Mouse (Mus musculus): ENCODE measurements at regions not wholly inside any gene's neighbourhood (a gene's known extent, or its start where the extent isn't known, plus 50 kb on each side); places are given as distances from the start of the nearest gene placed in this dataset.

DNA sequence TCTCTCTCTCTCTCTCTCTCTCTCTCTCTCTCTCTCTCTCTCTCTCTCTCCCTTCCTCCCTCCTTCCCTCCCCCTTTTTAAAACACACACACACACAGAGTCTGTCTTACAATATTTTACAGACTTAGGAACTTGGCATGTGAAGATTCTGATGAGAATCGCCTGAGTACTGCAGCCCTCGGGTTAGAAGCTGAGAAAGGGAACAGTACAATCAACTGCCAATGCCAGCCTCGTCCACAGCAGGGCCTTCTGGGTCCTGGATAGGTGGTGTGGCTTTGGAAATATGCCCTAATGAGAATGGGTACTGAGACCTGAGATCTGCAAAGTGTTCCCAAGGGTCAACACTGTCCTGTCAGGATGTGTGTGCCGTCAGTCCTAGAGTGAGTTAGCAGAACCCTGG lies 430.1 kb downstream of the Prss52 start:
- no peaks in the 10 kb centered on the region for H3K27me3 ChIP-seq (ENCODE audit: control insufficient read depth, insufficient read depth, low read length)
- H3K4me2 ChIP-seq (ENCODE audit: low read depth, low read length): no peak overlapping the region
- H3K9me3 ChIP-seq (replicated peaks; ENCODE audit: control insufficient read depth, low read length): no peaks in the 10 kb centered on the region
- no peaks in the 10 kb centered on the region for H3K36me3 ChIP-seq (ENCODE audit: control insufficient read depth, insufficient read depth)
- ATAC-seq (replicated peaks; ENCODE audit: extremely low read depth, insufficient read depth, low FRiP score): no peak
- WGBS: 39% methylated on average over 4 of the region's 4 CpGs
- no peak overlapping the region for H3K4me3 ChIP-seq (ENCODE audit: low read length)
- no peak overlapping the region for H3K9ac ChIP-seq (ENCODE audit: low read length)
- H3K4me1 ChIP-seq (ENCODE audit: control insufficient read depth, insufficient read depth, low read length): no peaks in the 10 kb centered on the region
- no peak overlapping the region for H3K27ac ChIP-seq (ENCODE audit: low read length)

DNA sequence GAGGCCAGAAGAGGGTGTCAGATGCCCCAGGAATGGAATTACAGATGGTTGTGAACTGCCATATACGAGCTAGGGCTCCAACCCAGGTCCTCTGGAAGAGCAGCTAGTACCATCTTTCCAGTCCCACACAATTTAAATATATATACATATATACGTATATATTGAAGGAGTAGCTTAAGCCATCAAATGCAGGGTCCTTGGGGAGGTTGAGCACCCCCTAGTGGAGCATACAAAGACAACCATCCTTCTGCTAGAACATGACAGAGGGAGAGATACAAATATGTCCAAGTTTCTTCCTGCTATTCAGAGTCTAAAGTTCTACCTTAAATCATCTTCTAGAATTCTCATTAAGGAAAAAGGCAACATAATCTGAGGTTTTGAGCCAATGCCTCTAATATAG lies 435.4 kb downstream of the Prss52 start:
- Histone ChIP-seq H3K4me2 (ENCODE audit: low read depth, low read length) (no peak overlapping the region), H3K9ac (ENCODE audit: low read length) (no peak overlapping the region), H3K9me3 (replicated peaks; ENCODE audit: control insufficient read depth, low read length) (no peaks in the 10 kb centered on the region), H3K4me3 (ENCODE audit: low read length) (no peak overlapping the region), H3K36me3 (ENCODE audit: control insufficient read depth, insufficient read depth) (no peaks in the 10 kb centered on the region), H3K27me3 (ENCODE audit: control insufficient read depth, insufficient read depth, low read length) (no peaks in the 10 kb centered on the region), H3K27ac (ENCODE audit: low read length) (no peak overlapping the region), H3K4me1 (ENCODE audit: control insufficient read depth, insufficient read depth, low read length) (no peaks in the 10 kb centered on the region)
- WGBS: 56% methylated on average over 2 of the region's 2 CpGs
- ATAC-seq (replicated peaks; ENCODE audit: extremely low read depth, insufficient read depth, low FRiP score): no peak

DNA sequence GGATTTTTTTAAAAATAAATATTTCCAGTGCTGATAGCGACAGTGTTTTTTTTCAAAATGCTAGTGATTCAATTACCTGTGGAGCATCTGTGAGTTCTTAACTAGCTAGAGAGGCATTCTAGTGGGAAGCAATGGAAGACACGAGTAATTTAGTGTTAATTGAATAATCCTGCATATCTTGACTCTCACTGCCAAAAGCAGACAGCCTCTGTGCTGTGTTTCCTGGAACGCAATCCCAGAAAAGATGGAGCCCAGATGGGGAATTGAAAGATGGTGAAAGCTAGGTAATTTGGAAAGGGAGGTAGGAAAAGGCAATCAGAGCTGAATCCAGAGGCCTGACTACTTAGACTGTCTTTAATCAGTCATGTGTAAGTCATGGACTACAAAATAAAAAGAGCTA lies 441.0 kb downstream of the Prss52 start:
- H3K4me2 ChIP-seq (ENCODE audit: low read depth, low read length): no peak overlapping the region

GRCm38 (mm10) chr14:64546787-64547186 lies 442.7 kb downstream of the Prss52 start:
- Histone ChIP-seq H3K27ac (ENCODE audit: low read length) (no peak overlapping the region), H3K4me2 (ENCODE audit: low read depth, low read length) (no peak overlapping the region), H3K9ac (ENCODE audit: low read length) (no peak overlapping the region), H3K27me3 (ENCODE audit: control insufficient read depth, insufficient read depth, low read length) (no peaks in the 10 kb centered on the region; the same call in 1 of the 2 replicates), H3K36me3 (ENCODE audit: control insufficient read depth, insufficient read depth) (no peaks in the 10 kb centered on the region), H3K4me3 (ENCODE audit: low read length) (no peak overlapping the region), H3K9me3 (replicated peaks; ENCODE audit: control insufficient read depth, low read length) (no peaks in the 10 kb centered on the region), H3K4me1 (ENCODE audit: control insufficient read depth, insufficient read depth, low read length) (no peaks in the 10 kb centered on the region)
- no peak for ATAC-seq (replicated peaks; ENCODE audit: extremely low read depth, insufficient read depth, low FRiP score)
- WGBS: 4% methylated on average over 4 of the region's 4 CpGs

More for the DNA sequence above, 441.0 kb downstream of the Prss52 start:
- Histone ChIP-seq H3K4me3 (ENCODE audit: low read length) (no peak overlapping the region), H3K9ac (ENCODE audit: low read length) (no peak overlapping the region), H3K4me1 (ENCODE audit: control insufficient read depth, insufficient read depth, low read length) (no peaks in the 10 kb centered on the region), H3K36me3 (ENCODE audit: control insufficient read depth, insufficient read depth) (no peaks in the 10 kb centered on the region), H3K27ac (ENCODE audit: low read length) (no peak overlapping the region), H3K9me3 (replicated peaks; ENCODE audit: control insufficient read depth, low read length) (no peaks in the 10 kb centered on the region), H3K27me3 (ENCODE audit: control insufficient read depth, insufficient read depth, low read length) (no peaks in the 10 kb centered on the region; the same call in 1 of the 2 replicates)
- ATAC-seq (replicated peaks; ENCODE audit: extremely low read depth, insufficient read depth, low FRiP score): no peak
- 68% methylated on average over 3 of the region's 3 CpGs for WGBS

GRCm38 (mm10) chr14:64552951-64553350 lies 448.9 kb downstream of the Prss52 start:
- no peaks in the 10 kb centered on the region for H3K27me3 ChIP-seq (ENCODE audit: control insufficient read depth, insufficient read depth, low read length)
- H3K9me3 ChIP-seq (replicated peaks; ENCODE audit: control insufficient read depth, low read length): no peaks in the 10 kb centered on the region
- no peaks in the 10 kb centered on the region for H3K4me1 ChIP-seq (ENCODE audit: control insufficient read depth, insufficient read depth, low read length)
- no peak overlapping the region for H3K27ac ChIP-seq (ENCODE audit: low read length)
- H3K36me3 ChIP-seq (ENCODE audit: control insufficient read depth, insufficient read depth): no peaks in the 10 kb centered on the region
- H3K4me3 ChIP-seq (ENCODE audit: low read length): no peak overlapping the region
- no peak for ATAC-seq (replicated peaks; ENCODE audit: extremely low read depth, insufficient read depth, low FRiP score)
- WGBS: 52% methylated on average over 4 of the region's 4 CpGs
- no peak overlapping the region for H3K9ac ChIP-seq (ENCODE audit: low read length)
- H3K4me2 ChIP-seq (ENCODE audit: low read depth, low read length): no peak overlapping the region

- Histone ChIP-seq H3K9me3 (replicated peaks; ENCODE audit: control insufficient read depth, low read length) (no peaks in the 10 kb centered on the region), H3K27me3 (ENCODE audit: control insufficient read depth, insufficient read depth, low read length) (no peaks in the 10 kb centered on the region), H3K4me1 (ENCODE audit: control insufficient read depth, insufficient read depth, low read length) (no peaks in the 10 kb centered on the region), H3K4me3 (ENCODE audit: low read length) (no peak overlapping the region), H3K27ac (ENCODE audit: low read length) (no peak overlapping the region), H3K4me2 (ENCODE audit: low read depth, low read length) (no peak overlapping the region), H3K36me3 (ENCODE audit: control insufficient read depth, insufficient read depth) (no peaks in the 10 kb centered on the region), H3K9ac (ENCODE audit: low read length) (no peak overlapping the region)
- WGBS: 84% methylated on average over 7 of the region's 7 CpGs
- ATAC-seq (replicated peaks; ENCODE audit: extremely low read depth, insufficient read depth, low FRiP score): no peak
Observed at GRCm38 (mm10) chr14:64556042-64556441, 452.0 kb downstream of the Prss52 start.

DNA sequence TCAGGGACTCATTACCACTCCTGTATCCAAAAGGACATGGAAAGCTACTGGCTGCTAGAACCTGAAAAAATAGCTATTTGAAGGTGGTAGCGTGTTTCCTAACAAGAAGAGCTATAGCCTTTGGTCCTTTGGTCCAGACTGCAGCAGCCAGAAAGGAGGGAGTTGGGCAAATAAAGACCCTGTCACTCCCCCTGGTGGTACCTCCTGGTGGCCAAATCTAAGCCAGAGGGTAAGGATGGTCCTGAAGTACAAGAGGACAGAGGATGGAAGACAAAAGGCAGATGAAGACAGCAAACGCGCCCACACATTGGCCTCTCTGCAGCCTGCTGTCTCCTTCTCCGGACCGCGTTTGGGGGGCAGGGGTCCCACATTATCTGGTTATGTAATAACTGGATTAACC lies 453.4 kb downstream of the Prss52 start:
- Histone ChIP-seq H3K4me1 (ENCODE audit: control insufficient read depth, insufficient read depth, low read length) (no peaks in the 10 kb centered on the region), H3K9ac (ENCODE audit: low read length) (no peak overlapping the region), H3K9me3 (replicated peaks; ENCODE audit: control insufficient read depth, low read length) (no peaks in the 10 kb centered on the region), H3K4me2 (ENCODE audit: low read depth, low read length) (no peak overlapping the region), H3K27me3 (ENCODE audit: control insufficient read depth, insufficient read depth, low read length) (no peaks in the 10 kb centered on the region; the same call in 1 of the 2 replicates), H3K27ac (ENCODE audit: low read length) (no peak overlapping the region), H3K4me3 (ENCODE audit: low read length) (no peak overlapping the region), H3K36me3 (ENCODE audit: control insufficient read depth, insufficient read depth) (no peaks in the 10 kb centered on the region)
- ATAC-seq (replicated peaks; ENCODE audit: extremely low read depth, insufficient read depth, low FRiP score): no peak
- WGBS: 56% methylated on average over 6 of the region's 6 CpGs

- Histone ChIP-seq H3K27me3 (ENCODE audit: control insufficient read depth, insufficient read depth, low read length) (peaks cover 5% of the 10 kb centered on the region; the same call in 1 of the 2 replicates), H3K9ac (ENCODE audit: low read length) (no peak overlapping the region), H3K4me1 (ENCODE audit: control insufficient read depth, insufficient read depth, low read length) (no peaks in the 10 kb centered on the region), H3K9me3 (replicated peaks; ENCODE audit: control insufficient read depth, low read length) (no peaks in the 10 kb centered on the region), H3K4me3 (ENCODE audit: low read length) (no peak overlapping the region), H3K36me3 (ENCODE audit: control insufficient read depth, insufficient read depth) (no peaks in the 10 kb centered on the region), H3K27ac (ENCODE audit: low read length) (no peak overlapping the region), H3K4me2 (ENCODE audit: low read depth, low read length) (no peak overlapping the region)
- no peak for ATAC-seq (replicated peaks; ENCODE audit: extremely low read depth, insufficient read depth, low FRiP score)
- WGBS: 8% methylated on average over 6 of the region's 6 CpGs
Observed at GRCm38 (mm10) chr14:64568689-64569088, 464.6 kb downstream of the Prss52 start.

DNA sequence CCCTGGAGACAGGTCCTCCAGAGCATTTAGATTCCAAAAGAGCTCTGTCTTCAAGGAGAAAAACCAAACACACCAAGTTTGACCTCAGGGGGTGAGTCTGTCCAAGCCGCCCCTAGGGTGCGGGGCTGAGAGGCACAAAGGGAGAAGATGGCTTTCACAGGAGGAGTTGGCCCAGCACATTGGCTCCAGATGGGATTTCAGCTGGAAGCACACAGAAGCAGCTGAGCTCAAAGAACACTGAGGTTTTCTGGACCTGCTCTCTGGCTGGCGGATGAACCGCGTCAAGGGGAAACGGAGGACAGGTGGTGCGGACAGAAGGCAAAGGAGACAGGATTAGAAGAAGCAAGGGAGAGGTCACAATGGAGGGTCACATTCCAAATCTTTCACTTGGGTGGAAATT lies 466.9 kb downstream of the Prss52 start:
- no peak overlapping the region for H3K4me2 ChIP-seq (ENCODE audit: low read depth, low read length)
- no peaks in the 10 kb centered on the region for H3K4me1 ChIP-seq (ENCODE audit: control insufficient read depth, insufficient read depth, low read length)
- H3K36me3 ChIP-seq (ENCODE audit: control insufficient read depth, insufficient read depth): no peaks in the 10 kb centered on the region
- peaks cover 5% of the 10 kb centered on the region; the same call in 1 of the 2 replicates for H3K27me3 ChIP-seq (ENCODE audit: control insufficient read depth, insufficient read depth, low read length)
- no peak overlapping the region for H3K4me3 ChIP-seq (ENCODE audit: low read length)
- H3K27ac ChIP-seq (ENCODE audit: low read length): no peak overlapping the region
- no peak overlapping the region for H3K9ac ChIP-seq (ENCODE audit: low read length)
- 79% methylated on average over 7 of the region's 7 CpGs for WGBS
- no peaks in the 10 kb centered on the region for H3K9me3 ChIP-seq (replicated peaks; ENCODE audit: control insufficient read depth, low read length)
- ATAC-seq (replicated peaks; ENCODE audit: extremely low read depth, insufficient read depth, low FRiP score): no peak

GRCm38 (mm10) chr14:64572756-64573155 lies 468.7 kb downstream of the Prss52 start:
- H3K4me1 ChIP-seq (ENCODE audit: control insufficient read depth, insufficient read depth, low read length): no peaks in the 10 kb centered on the region
- no peak overlapping the region for H3K4me2 ChIP-seq (ENCODE audit: low read depth, low read length)
- H3K9me3 ChIP-seq (replicated peaks; ENCODE audit: control insufficient read depth, low read length): no peaks in the 10 kb centered on the region
- no peak overlapping the region for H3K4me3 ChIP-seq (ENCODE audit: low read length)
- peaks cover 5% of the 10 kb centered on the region; the same call in 1 of the 2 replicates for H3K27me3 ChIP-seq (ENCODE audit: control insufficient read depth, insufficient read depth, low read length)
- no peak overlapping the region for H3K27ac ChIP-seq (ENCODE audit: low read length)
- ATAC-seq (replicated peaks; ENCODE audit: extremely low read depth, insufficient read depth, low FRiP score): no peak
- WGBS: 62% methylated on average over 2 of the region's 2 CpGs
- no peaks in the 10 kb centered on the region for H3K36me3 ChIP-seq (ENCODE audit: control insufficient read depth, insufficient read depth)
- no peak overlapping the region for H3K9ac ChIP-seq (ENCODE audit: low read length)
